Mouse (Mus musculus): ENCODE results near the gene Adam1b.
"Not testable (repeated sequence)": the region's sequence is repeated elsewhere in the genome, so short reads cannot be mapped to it uniquely, and the experiment has no call there.

The Adam1b gene

GRCm38 (mm10) chr5:121503231-121503630 lies at the start of gene Adam1b:
Gene Adam1b (minus strand): TSS chr5:121503435.
- no peak for DNase-seq (ENCODE audit: low spot score in 2 of 2)

GRCm38 (mm10) chr5:121549196-121549595 lies 46.0 kb upstream of the Adam1b start:
- DNase-seq (ENCODE audit: low spot score in 2 of 2): no peak

GRCm38 (mm10) chr5:121547084-121547483 lies 43.8 kb upstream of the Adam1b start:
- DNase-seq (ENCODE audit: low spot score in 2 of 2): no peak

GRCm38 (mm10) chr5:121546530-121546895 lies 43.3 kb upstream of the Adam1b start:
- peak in 1 of 2 experiments; percentile 24 for DNase-seq (ENCODE audit: low spot score in 2 of 2)

- DNase-seq (ENCODE audit: low spot score in 2 of 2): peak; percentile 94 to 96
These were observed 42.7 kb upstream of the Adam1b start, which contains the start of gene Mapkapk5 for GRCm38 (mm10) chr5:121545793-121546529. Gene Mapkapk5 (minus strand): TSS chr5:121545905.

GRCm38 (mm10) chr5:121544910-121545792 lies 41.9 kb upstream of the Adam1b start, which contains the start of the genes Adam1a and Gm42878:
Gene Adam1a (minus strand): TSS chr5:121545482.
Gene Gm42878 (minus strand): TSS chr5:121545482.
- DNase-seq (ENCODE audit: low spot score in 2 of 2): peak in 1 of 2 experiments; percentile 12

- no peak for DNase-seq (ENCODE audit: low spot score in 2 of 2)
These were observed 40.1 kb upstream of the Adam1b start for GRCm38 (mm10) chr5:121543370-121543769.

- no peak for DNase-seq (ENCODE audit: low spot score in 2 of 2)
These were observed 38.0 kb upstream of the Adam1b start for GRCm38 (mm10) chr5:121541235-121541634.

- DNase-seq (ENCODE audit: low spot score in 2 of 2): no peak
These were observed 36.8 kb upstream of the Adam1b start for GRCm38 (mm10) chr5:121540066-121540465.

GRCm38 (mm10) chr5:121537588-121537987 lies 34.4 kb upstream of the Adam1b start:
- no peak for DNase-seq (ENCODE audit: low spot score in 2 of 2)

GRCm38 (mm10) chr5:121536921-121537555 lies 33.8 kb upstream of the Adam1b start:
- DNase-seq (ENCODE audit: low spot score in 2 of 2): no peak

- DNase-seq (ENCODE audit: low spot score in 2 of 2): no peak
These were observed 31.9 kb upstream of the Adam1b start for GRCm38 (mm10) chr5:121535116-121535515.

- no peak for DNase-seq (ENCODE audit: low spot score in 2 of 2)
These were observed 31.3 kb upstream of the Adam1b start for GRCm38 (mm10) chr5:121534521-121534920.

- DNase-seq (ENCODE audit: low spot score in 2 of 2): no peak
These were observed 23.7 kb upstream of the Adam1b start for GRCm38 (mm10) chr5:121526961-121527360.

GRCm38 (mm10) chr5:121526526-121526925 lies 23.3 kb upstream of the Adam1b start:
- DNase-seq (ENCODE audit: low spot score in 2 of 2): no peak

GRCm38 (mm10) chr5:121525774-121526450 lies 22.7 kb upstream of the Adam1b start:
- DNase-seq (ENCODE audit: low spot score in 2 of 2): no peak

GRCm38 (mm10) chr5:121519758-121520157 lies 16.5 kb upstream of the Adam1b start:
- not testable (repeated sequence) for DNase-seq (ENCODE audit: low spot score in 2 of 2)

- DNase-seq (ENCODE audit: low spot score in 2 of 2): no peak
These were observed 15.7 kb upstream of the Adam1b start for GRCm38 (mm10) chr5:121518983-121519382.

- DNase-seq (ENCODE audit: low spot score in 2 of 2): no peak
These were observed 6.8 kb upstream of the Adam1b start for GRCm38 (mm10) chr5:121510009-121510408.

GRCm38 (mm10) chr5:121506846-121507245 lies 3.6 kb upstream of the Adam1b start:
- no peak for DNase-seq (ENCODE audit: low spot score in 2 of 2)

GRCm38 (mm10) chr5:121501424-121501996 lies 1.7 kb downstream of the Adam1b start:
- DNase-seq (ENCODE audit: low spot score in 2 of 2): not testable (repeated sequence)
